Mouse (Mus musculus) cerebellum, adult 2 months (tissue): ENCODE results near the gene Eif1.

ENCODE experiments used
- CTCF ChIP-seq: fragments of 200-500 bp; IDR thresholded peaks from 2 replicates; pipeline ENCODE4 v1.5.1; 2011; ENCODE audit warnings: low read depth, mild to moderate bottlenecking, control low read depth, low read length, moderate library complexity, borderline replicate concordance; ENCODE audit not compliant: insufficient read depth
- POLR2A ChIP-seq: fragments of 200-500 bp; IDR thresholded peaks from 2 replicates; pipeline ENCODE4 v1.6.1; 2011; ENCODE audit warnings: low read length, control low read depth, borderline replicate concordance; ENCODE audit not compliant: insufficient read depth

GRCm38 (mm10) chr11:100281596-100282544 lies 37.8 kb upstream of the Eif1 start:
- TF ChIP-seq POLR2A (no peak), CTCF (peak; percentile 73; the same call in 1 of the 2 replicates)
